Mouse (Mus musculus) liver, embryonic 11.5 days (tissue): Measurements from ENCODE around the gene Vangl2. TPM values are rescaled to one million over a fixed set of nuclear protein-coding genes. Genes with fewer than 3 reads are reported as not detected.

Experiments used
- ATAC-seq: fragments of 200-750 bp; cut with Nextera tagmentation; replicated peaks from 2 replicates; pipeline ENCODE4 v1.8.0; 2017; ENCODE audit warnings: moderate number of reproducible peaks, mild to moderate bottlenecking, moderate TSS enrichment, moderate library complexity; ENCODE audit not compliant: low FRiP score
- DNase-seq: peaks from one replicate; pipeline ENCODE4 v3.0.0-alpha.2; 2017; ENCODE audit warnings: low spot score
- H3K27ac ChIP-seq: fragments of 300-500 bp; sonication (generic); 2 replicates; pipeline ENCODE4 v1.5.1; 2014; ENCODE audit warnings: mild to moderate bottlenecking, low read depth, low read length, control low read depth
- H3K27me3 ChIP-seq: fragments of 300-500 bp; sonication (generic); replicated peaks from 2 replicates; pipeline ENCODE4 v1.6.1; 2014; ENCODE audit warnings: low read length, mixed read lengths; ENCODE audit not compliant: control insufficient read depth, insufficient read depth
- H3K36me3 ChIP-seq: fragments of 300-500 bp; sonication (generic); 2 replicates; pipeline ENCODE4 v1.6.1; 2014; ENCODE audit warnings: mild to moderate bottlenecking, low read length, moderate library complexity, mixed read lengths; ENCODE audit not compliant: control insufficient read depth, insufficient read depth
- H3K4me1 ChIP-seq: fragments of 300-500 bp; sonication (generic); replicated peaks from 2 replicates; pipeline ENCODE4 v1.6.1; 2014; ENCODE audit warnings: low read length, mixed read lengths; ENCODE audit not compliant: control insufficient read depth, insufficient read depth
- H3K4me2 ChIP-seq: fragments of 300-500 bp; sonication (generic); 2 replicates; pipeline ENCODE4 v1.6.1; 2014; ENCODE audit warnings: mild to moderate bottlenecking, control low read depth, moderate library complexity
- H3K4me3 ChIP-seq: fragments of 300-500 bp; sonication (generic); 2 replicates; pipeline ENCODE4 v1.5.1; 2014; ENCODE audit warnings: low read depth, low read length, control low read depth
- H3K9ac ChIP-seq: fragments of 300-500 bp; sonication (generic); 2 replicates; pipeline ENCODE4 v1.6.1; 2014; ENCODE audit warnings: low read depth, low read length, control low read depth
- H3K9me3 ChIP-seq: fragments of 300-500 bp; sonication (generic); 2 replicates; pipeline ENCODE4 v1.6.1; 2016; ENCODE audit warnings: low read length, inconsistent platforms, mixed read lengths; ENCODE audit not compliant: control insufficient read depth
- WGBS: fragments of 180-500 bp; shearing (Covaris S2); extraction: QIAGEN DNeasy Blood & Tissue Kit; methylation state at CpG from one replicate; pipeline ENCODE4 v1.1.7; 2014; 5-methylcytosine and 5-hydroxymethylcytosine counted together
- polyA plus RNA-seq: library from polyadenylated mRNA; unstranded; fragments of >200 nt; fragmentation: Nextera tagmentation; extraction: Ambion mirVana; gene quantifications from 2 replicates; pipeline ENCODE4 v1.2.1, GENCODE M21; 2014

The Vangl2 gene
- polyA plus RNA-seq, 1 experiment from 2014 or later: 5.4 TPM

GRCm38 (mm10) chr1:171955071-171955470 lies 73.2 kb downstream of the Vangl2 start:
- H3K4me2 ChIP-seq: no peak overlapping the region
- no peaks in the 10 kb centered on the region for H3K9me3 ChIP-seq
- H3K27ac ChIP-seq: no peak overlapping the region
- WGBS: 61% methylated on average over 6 of the region's 6 CpGs
- ATAC-seq (no peak), DNase-seq (no peak)
- no peaks in the 10 kb centered on the region for H3K4me1 ChIP-seq
- H3K36me3 ChIP-seq: no peaks in the 10 kb centered on the region
- no peaks in the 10 kb centered on the region for H3K27me3 ChIP-seq
- no peak overlapping the region for H3K4me3 ChIP-seq
- no peak overlapping the region for H3K9ac ChIP-seq

Other genes starting within 250 kb of the Vangl2 start
- gene Cd84, start 188.7 kb downstream of the Vangl2 start, polyA plus RNA-seq: 4.3 and 4.6 TPM in 2 replicates
- gene Gm10521, start 132.8 kb downstream of the Vangl2 start, polyA plus RNA-seq: 0.08 TPM in 1 of 2 replicates, not detected in the other
- gene Slamf6, start 110.9 kb downstream of the Vangl2 start, polyA plus RNA-seq: 0.17 TPM in 1 of 2 replicates, not detected in the other
- gene Nhlh1, start 29.1 kb upstream of the Vangl2 start, polyA plus RNA-seq: 0.11 TPM in 1 of 2 replicates, not detected in the other
- 137 and 153 TPM in 2 replicates for gene Copa, start 54.1 kb upstream of the Vangl2 start, polyA plus RNA-seq
- 75.3 and 76.5 TPM in 2 replicates for gene Ncstn, start 54.4 kb upstream of the Vangl2 start, polyA plus RNA-seq
- gene Pex19, start 98.3 kb upstream of the Vangl2 start, polyA plus RNA-seq: 81.8 and 86.4 TPM in 2 replicates
- gene Dcaf8, start 119.6 kb upstream of the Vangl2 start, polyA plus RNA-seq: 89.2 and 102 TPM in 2 replicates
- 43.4 and 44.8 TPM in 2 replicates for gene Pea15a, start 178.4 kb upstream of the Vangl2 start, polyA plus RNA-seq
- 2.2 and 4.1 TPM in 2 replicates for gene Casq1, start 191.4 kb upstream of the Vangl2 start, polyA plus RNA-seq
- gene Atp1a4, start 230.0 kb upstream of the Vangl2 start, polyA plus RNA-seq: not detected in 2 replicates
- 32.9 and 33.9 TPM in 2 replicates for gene Igsf8, start 233.2 kb upstream of the Vangl2 start, polyA plus RNA-seq